11 mouse cellular contexts compared by ENCODE assay signal in genomic region chrX:68950730-68951129, GRCm38 (mm10). TPM values are rescaled to one million over a fixed set of nuclear protein-coding genes. Genes with fewer than 3 reads are reported as not detected.
DNase-seq lines count a peak whose midpoint lies in the region; ATAC-seq and TF ChIP-seq lines count a peak whose summit lies in the region.
"Had no signal": no experiment of that assay in that cellular context is flagged by ENCODE, and none has a peak within 500 bp of the region (broad histone marks: within the 10 kb centered on the region; RNA-seq: fewer than 3 reads in every experiment).

No protein-coding gene starts in this region.

- TF ChIP-seq CTCF in lung, embryonic 14.5 days (IDR thresholded peaks at IDR 0.05; ENCODE audit: low read depth), result peak; percentile 39
- TF ChIP-seq CTCF in forebrain, postnatal 0 days (IDR thresholded peaks at IDR 0.05; ENCODE audit: low read depth), result peak; percentile 58

- no peaks in the 10 kb centered on the region for H3K36me3 ChIP-seq in forebrain, embryonic 13.5 days (ENCODE audit: poor library complexity, severe bottlenecking)
- H3K36me3 ChIP-seq in forebrain, embryonic 11.5 days (ENCODE audit: control insufficient read depth, insufficient read depth, low read length), result no peaks in the 10 kb centered on the region
- H3K36me3 ChIP-seq in lung, embryonic 14.5 days (ENCODE audit: insufficient read depth), result no peaks in the 10 kb centered on the region
- H3K36me3 ChIP-seq in forebrain, postnatal 0 days (ENCODE audit: insufficient read depth), result no peaks in the 10 kb centered on the region
- H3K36me3 ChIP-seq: hindbrain, embryonic 15.5 days; limb, embryonic 13.5 days had no signal

- no peaks in the 10 kb centered on the region for H3K9me3 ChIP-seq in forebrain, embryonic 13.5 days (replicated peaks)
- H3K9me3 ChIP-seq in forebrain, embryonic 11.5 days (ENCODE audit: control insufficient read depth, low read length), result no peaks in the 10 kb centered on the region
- no peaks in the 10 kb centered on the region for H3K9me3 ChIP-seq in lung, embryonic 14.5 days (ENCODE audit: low read depth, low read length)
- no peaks in the 10 kb centered on the region for H3K9me3 ChIP-seq in forebrain, postnatal 0 days (ENCODE audit: low read length)
- H3K9me3 ChIP-seq: hindbrain, embryonic 15.5 days; limb, embryonic 13.5 days had no signal

- ATAC-seq in forebrain, embryonic 13.5 days, result peak; percentile 79
- no peak for ATAC-seq in forebrain, embryonic 11.5 days (replicated peaks; ENCODE audit: low FRiP score)
- no peak for ATAC-seq in lung, embryonic 14.5 days (ENCODE audit: insufficient read depth)
- ATAC-seq in forebrain, postnatal 0 days, result peak; percentile 55; the same call in 1 of the 2 replicates

- WGBS in forebrain, embryonic 13.5 days, result 12% methylated on average over 1 of the region's 1 CpGs
- 16% methylated on average over 1 of the region's 1 CpGs for WGBS in forebrain, embryonic 11.5 days
- 21% methylated on average over 1 of the region's 1 CpGs for WGBS in lung, embryonic 14.5 days
- 21% methylated on average over 1 of the region's 1 CpGs for WGBS in forebrain, postnatal 0 days

- H3K9ac ChIP-seq in forebrain, embryonic 13.5 days, result no peak overlapping the region
- no peak overlapping the region for H3K9ac ChIP-seq in forebrain, embryonic 11.5 days (ENCODE audit: low read length)
- H3K9ac ChIP-seq in lung, embryonic 14.5 days, result no peak overlapping the region
- no peak overlapping the region for H3K9ac ChIP-seq in forebrain, postnatal 0 days
- H3K9ac ChIP-seq: hindbrain, embryonic 15.5 days; limb, embryonic 13.5 days had no signal

- no peak overlapping the region for H3K27ac ChIP-seq in forebrain, embryonic 13.5 days
- H3K27ac ChIP-seq in forebrain, embryonic 11.5 days (ENCODE audit: low read depth, low read length), result no peak overlapping the region
- no peak overlapping the region for H3K27ac ChIP-seq in lung, embryonic 14.5 days (ENCODE audit: low read depth)
- no peak overlapping the region for H3K27ac ChIP-seq in forebrain, postnatal 0 days (ENCODE audit: low read depth, low read length)
- H3K27ac ChIP-seq: hindbrain, embryonic 15.5 days; limb, embryonic 13.5 days had no signal

- H3K4me1 ChIP-seq in forebrain, embryonic 13.5 days, result no peaks in the 10 kb centered on the region
- H3K4me1 ChIP-seq in forebrain, embryonic 11.5 days (replicated peaks; ENCODE audit: control insufficient read depth, insufficient read depth, low read length), result no peaks in the 10 kb centered on the region
- H3K4me1 ChIP-seq in lung, embryonic 14.5 days (ENCODE audit: insufficient read depth), result no peaks in the 10 kb centered on the region
- no peaks in the 10 kb centered on the region for H3K4me1 ChIP-seq in forebrain, postnatal 0 days (ENCODE audit: insufficient read depth)
- H3K4me1 ChIP-seq: hindbrain, embryonic 15.5 days; limb, embryonic 13.5 days had no signal

- no peak overlapping the region for H3K4me3 ChIP-seq in forebrain, embryonic 13.5 days
- no peak overlapping the region for H3K4me3 ChIP-seq in forebrain, embryonic 11.5 days (ENCODE audit: low read depth, low read length)
- no peak overlapping the region for H3K4me3 ChIP-seq in lung, embryonic 14.5 days (ENCODE audit: low read depth, low read length)
- no peak overlapping the region for H3K4me3 ChIP-seq in forebrain, postnatal 0 days (ENCODE audit: low read depth, low read length)
- H3K4me3 ChIP-seq: erythroblast, embryonic 14.5 days; hindbrain, embryonic 15.5 days; limb, embryonic 13.5 days had no signal

- DNase-seq in forebrain, embryonic 11.5 days (ENCODE audit: low spot score), result no peak
- DNase-seq in lung, embryonic 14.5 days, result peak; percentile 59
- DNase-seq in lung, postnatal 4 days, result no peak
- DNase-seq in forebrain, postnatal 0 days, result peak; percentile 34
- peak; percentile 11 for DNase-seq in retina, postnatal 7 days (ENCODE audit: low read depth, low spot score)
- DNase-seq in spleen, postnatal 4 days (ENCODE audit: low spot score in 2 of 2), result no peak
- no peak for DNase-seq in liver

- H3K4me2 ChIP-seq in forebrain, embryonic 13.5 days, result no peak overlapping the region
- no peak overlapping the region for H3K4me2 ChIP-seq in forebrain, embryonic 11.5 days (ENCODE audit: low read depth, low read length, severe bottlenecking)
- H3K4me2 ChIP-seq in lung, embryonic 14.5 days, result no peak overlapping the region
- no peak overlapping the region for H3K4me2 ChIP-seq in forebrain, postnatal 0 days (ENCODE audit: low read depth)
- H3K4me2 ChIP-seq: hindbrain, embryonic 15.5 days; limb, embryonic 13.5 days had no signal

- no peaks in the 10 kb centered on the region for H3K27me3 ChIP-seq in forebrain, embryonic 13.5 days
- H3K27me3 ChIP-seq in forebrain, embryonic 11.5 days (ENCODE audit: control insufficient read depth, insufficient read depth, low read length), result no peaks in the 10 kb centered on the region
- no peaks in the 10 kb centered on the region for H3K27me3 ChIP-seq in lung, embryonic 14.5 days (ENCODE audit: insufficient read depth, low read length)
- no peaks in the 10 kb centered on the region for H3K27me3 ChIP-seq in forebrain, postnatal 0 days (ENCODE audit: insufficient read depth, low read length)
- H3K27me3 ChIP-seq: hindbrain, embryonic 15.5 days; limb, embryonic 13.5 days had no signal

RNA-seq across cellular contexts. Expression of gene Gm6812, which starts 57.9 kb away (rescaled TPM):
- not detected in 2 replicates for polyA plus RNA-seq in forebrain, embryonic 13.5 days (2015; fragmentation: Nextera tagmentation; extraction: Ambion mirVana)
- not detected in 2 replicates for polyA plus RNA-seq in forebrain, embryonic 11.5 days (2014; fragmentation: Nextera tagmentation; extraction: Ambion mirVana)
- not detected in 2 replicates for polyA plus RNA-seq in lung, embryonic 14.5 days (2014; fragmentation: Nextera tagmentation; extraction: Ambion mirVana)
- not detected in 2 replicates for total RNA-seq in forebrain, postnatal 0 days (2014; rRNA removed)
- polyA plus RNA-seq in forebrain, postnatal 0 days (2015; fragmentation: Nextera tagmentation; extraction: Ambion mirVana), result not detected in 2 replicates
- polyA plus RNA-seq: erythroblast, embryonic 14.5 days; hindbrain, embryonic 15.5 days; limb, embryonic 13.5 days had no signal

Comparison
In these comparisons a context has a peak if more than half of its experiments do, and no peak if none do; other contexts are left out.
1. ATAC-seq: peak in forebrain, embryonic 13.5 days (single experiment) and forebrain, postnatal 0 days (single experiment); none in forebrain, embryonic 11.5 days (single experiment) and lung, embryonic 14.5 days (single experiment).
2. DNase-seq: peak in lung, embryonic 14.5 days (single experiment), forebrain, postnatal 0 days (single experiment) and retina, postnatal 7 days (single experiment); none in forebrain, embryonic 11.5 days (single experiment), lung, postnatal 4 days (0 of 2), spleen, postnatal 4 days (0 of 2) and liver (single experiment).